9 mouse cellular contexts compared by ENCODE assay signal in the genomic region with DNA sequence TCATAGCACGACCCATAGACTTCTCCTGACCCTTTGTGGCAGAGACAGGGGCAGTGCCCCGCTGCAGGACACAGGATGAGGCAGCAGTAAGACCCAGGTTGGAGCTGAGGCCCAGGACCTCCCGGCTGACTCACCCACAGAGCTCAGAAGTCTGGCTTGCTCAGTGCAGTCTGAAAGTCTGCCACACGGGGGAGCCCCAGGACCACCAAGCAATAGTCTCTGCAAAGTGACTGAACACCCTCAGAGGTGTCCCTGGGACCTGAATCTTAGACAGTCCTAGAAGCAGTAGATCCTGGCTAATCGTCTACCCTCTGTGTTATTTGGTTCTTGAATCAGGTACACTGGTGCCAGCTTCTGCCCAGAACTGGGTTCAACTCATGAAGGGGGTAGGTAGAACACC. TPM values are rescaled to one million over a fixed set of nuclear protein-coding genes. Genes with fewer than 3 reads are reported as not detected.
DNase-seq lines count a peak whose midpoint lies in the region; ATAC-seq and TF ChIP-seq lines count a peak whose summit lies in the region.
"Had no signal": no experiment of that assay in that cellular context is flagged by ENCODE, and none has a peak within 500 bp of the region (broad histone marks: within the 10 kb centered on the region; RNA-seq: fewer than 3 reads in every experiment).

No protein-coding gene starts in this region.

- H3K4me2 ChIP-seq in forebrain, embryonic 13.5 days = no peak overlapping the region
- H3K4me2 ChIP-seq in liver, embryonic 16.5 days (ENCODE audit: low read depth, low read length) = no peak overlapping the region
- no peak overlapping the region for H3K4me2 ChIP-seq in neural tube, embryonic 15.5 days

- peak; percentile 77 for TF ChIP-seq CTCF in E14TG2a.4 (conservative IDR thresholded peaks at IDR 0.05; ENCODE audit: low read length)

- H3K27me3 ChIP-seq in E14TG2a.4 (ENCODE audit: insufficient read depth, low read length) = peaks cover 18% of the 10 kb centered on the region
- no peaks in the 10 kb centered on the region for H3K27me3 ChIP-seq in forebrain, embryonic 13.5 days
- H3K27me3 ChIP-seq in liver, embryonic 16.5 days (ENCODE audit: control insufficient read depth, insufficient read depth, low read depth, low read length) = no peaks in the 10 kb centered on the region
- H3K27me3 ChIP-seq in neural tube, embryonic 15.5 days (replicated peaks) = no peaks in the 10 kb centered on the region

- intact Hi-C loops in heart, postnatal 10 days (cut with DNase I) = loop anchor here (1.0 to 5.0 kb wide), 3 partner anchors 171 to 339 kb away; no protein-coding TSS in a partner anchor

- 9% methylated on average over 5 of the region's 5 CpGs for WGBS in forebrain, embryonic 13.5 days
- 0% methylated on average over 5 of the region's 5 CpGs for WGBS in liver, embryonic 16.5 days (ENCODE audit: insufficient replicate concordance)
- WGBS in neural tube, embryonic 15.5 days = 6% methylated on average over 5 of the region's 5 CpGs

- peak; percentile 85 for DNase-seq in c-Kit-positive CD71-positive TER-119-positive erythroid progenitor cells, embryonic 14.5 days (ENCODE audit: low spot score)
- peak; percentile 94 to 98 for DNase-seq in heart, postnatal 10 days
- peak; percentile 96 to 97 for DNase-seq in kidney, postnatal 4 days
- peak; percentile 97 for DNase-seq in testis, postnatal 10 days (ENCODE audit: low spot score)

- peak; percentile 80 for ATAC-seq in forebrain, embryonic 13.5 days
- ATAC-seq in liver, embryonic 16.5 days (ENCODE audit: low read depth) = peak; percentile 56
- peak; percentile 57 for ATAC-seq in neural tube, embryonic 15.5 days (ENCODE audit: low FRiP score)

- H3K36me3 ChIP-seq in E14TG2a.4 (ENCODE audit: insufficient read depth, low read length) = no peaks in the 10 kb centered on the region
- H3K36me3 ChIP-seq in forebrain, embryonic 13.5 days (ENCODE audit: poor library complexity, severe bottlenecking) = peaks cover 86% of the 10 kb centered on the region
- no peaks in the 10 kb centered on the region; the same call in 1 of the 2 replicates for H3K36me3 ChIP-seq in liver, embryonic 16.5 days (ENCODE audit: control insufficient read depth, insufficient read depth)
- peaks cover 64% of the 10 kb centered on the region for H3K36me3 ChIP-seq in neural tube, embryonic 15.5 days

- H3K4me1 ChIP-seq in E14TG2a.4 (replicated peaks; ENCODE audit: low read depth, low read length) = peaks cover 41% of the 10 kb centered on the region
- H3K4me1 ChIP-seq in forebrain, embryonic 13.5 days = peaks cover 24% of the 10 kb centered on the region
- H3K4me1 ChIP-seq in liver, embryonic 16.5 days (ENCODE audit: control insufficient read depth, low read depth, low read length) = peaks cover 13% of the 10 kb centered on the region
- H3K4me1 ChIP-seq in neural tube, embryonic 15.5 days = peaks cover 16% of the 10 kb centered on the region

- no peak overlapping the region for H3K9ac ChIP-seq in forebrain, embryonic 13.5 days
- no peak overlapping the region for H3K9ac ChIP-seq in liver, embryonic 16.5 days (ENCODE audit: low read depth, low read length)
- no peak overlapping the region for H3K9ac ChIP-seq in neural tube, embryonic 15.5 days (replicated peaks)

- H3K27ac ChIP-seq in forebrain, embryonic 13.5 days = no peak overlapping the region
- no peak overlapping the region for H3K27ac ChIP-seq in liver, embryonic 16.5 days (ENCODE audit: low read length)
- H3K27ac ChIP-seq in neural tube, embryonic 15.5 days (replicated peaks) = no peak overlapping the region
- H3K27ac ChIP-seq: macrophage had no signal

- H3K9me3 ChIP-seq in E14TG2a.4 (ENCODE audit: low read length) = no peaks in the 10 kb centered on the region
- H3K9me3 ChIP-seq in forebrain, embryonic 13.5 days (replicated peaks) = no peaks in the 10 kb centered on the region
- no peaks in the 10 kb centered on the region for H3K9me3 ChIP-seq in liver, embryonic 16.5 days (replicated peaks; ENCODE audit: control insufficient read depth, low read length)
- no peaks in the 10 kb centered on the region for H3K9me3 ChIP-seq in neural tube, embryonic 15.5 days (replicated peaks)

- no peak overlapping the region for H3K4me3 ChIP-seq in E14TG2a.4 (replicated peaks; ENCODE audit: low read length)
- H3K4me3 ChIP-seq in forebrain, embryonic 13.5 days = no peak overlapping the region
- no peak overlapping the region for H3K4me3 ChIP-seq in liver, embryonic 16.5 days (ENCODE audit: low read depth, low read length)
- no peak overlapping the region for H3K4me3 ChIP-seq in neural tube, embryonic 15.5 days (replicated peaks)

RNA-seq across cellular contexts. Expression of gene Mtfr1l, which starts 8.1 kb away (rescaled TPM):
- 132 and 139 TPM in 2 replicates for polyA plus RNA-seq in forebrain, embryonic 13.5 days (2015; fragmentation: Nextera tagmentation; extraction: Ambion mirVana)
- 100 to 1,000 TPM; 159 to 165 TPM for total RNA-seq in heart, postnatal 10 days (2021)
- polyA plus RNA-seq in liver, embryonic 16.5 days (2015; fragmentation: Nextera tagmentation; extraction: Ambion mirVana) = 36.2 and 36.4 TPM in 2 replicates
- polyA plus RNA-seq in neural tube, embryonic 15.5 days (2015; fragmentation: Nextera tagmentation; extraction: Ambion mirVana) = 166 and 177 TPM in 2 replicates

RNA-seq across cellular contexts. Expression of gene Selenon, which starts 8.7 kb away (rescaled TPM):
- 9.3 and 11.1 TPM in 2 replicates for polyA plus RNA-seq in forebrain, embryonic 13.5 days (2015; fragmentation: Nextera tagmentation; extraction: Ambion mirVana)
- total RNA-seq in heart, postnatal 10 days (2021) = 10 to 100 TPM; 38.2 to 45.2 TPM
- polyA plus RNA-seq in liver, embryonic 16.5 days (2015; fragmentation: Nextera tagmentation; extraction: Ambion mirVana) = 1.3 TPM in 2 replicates
- polyA plus RNA-seq in neural tube, embryonic 15.5 days (2015; fragmentation: Nextera tagmentation; extraction: Ambion mirVana) = 8.4 and 19.4 TPM in 2 replicates

RNA-seq across cellular contexts. Expression of gene Aunip, which starts 32.5 kb away (rescaled TPM):
- 10.6 and 11.9 TPM in 2 replicates for polyA plus RNA-seq in forebrain, embryonic 13.5 days (2015; fragmentation: Nextera tagmentation; extraction: Ambion mirVana)
- 1 to 10 TPM in 1 of 2 experiments, under 1 TPM in 1; 0.60 to 1.1 TPM for total RNA-seq in heart, postnatal 10 days (2021)
- 13.7 and 16.5 TPM in 2 replicates for polyA plus RNA-seq in liver, embryonic 16.5 days (2015; fragmentation: Nextera tagmentation; extraction: Ambion mirVana)
- 1.8 and 5.4 TPM in 2 replicates for polyA plus RNA-seq in neural tube, embryonic 15.5 days (2015; fragmentation: Nextera tagmentation; extraction: Ambion mirVana)

RNA-seq across cellular contexts. Expression of gene Paqr7, which starts 46.8 kb away (rescaled TPM):
- 5.5 and 6.0 TPM in 2 replicates for polyA plus RNA-seq in forebrain, embryonic 13.5 days (2015; fragmentation: Nextera tagmentation; extraction: Ambion mirVana)
- total RNA-seq in heart, postnatal 10 days (2021) = 10 to 100 TPM in 1 of 2 experiments, 1 to 10 TPM in 1; 9.5 to 12.7 TPM
- polyA plus RNA-seq in liver, embryonic 16.5 days (2015; fragmentation: Nextera tagmentation; extraction: Ambion mirVana) = 8.4 and 8.8 TPM in 2 replicates
- 30.5 and 35.2 TPM in 2 replicates for polyA plus RNA-seq in neural tube, embryonic 15.5 days (2015; fragmentation: Nextera tagmentation; extraction: Ambion mirVana)
